Mouse (Mus musculus): ENCODE results near the gene Hcls1.
A peak's percentile ranks its signal among the peaks of the same experiment; 100 is the strongest.

The Hcls1 gene

GRCm38 (mm10) chr16:36989999-36990625 lies 55.3 kb downstream of the Hcls1 start, which contains the start of gene Fbxo40:
TSS of gene Fbxo40 (minus strand) at chr16:36990467.
- peak; percentile 43 for DNase-seq

- no peak for DNase-seq
Measured at GRCm38 (mm10) chr16:36997650-36998049, 62.9 kb downstream of the Hcls1 start.

- no peak for DNase-seq
Measured at GRCm38 (mm10) chr16:36999366-36999972, 64.7 kb downstream of the Hcls1 start.

GRCm38 (mm10) chr16:37009262-37009661 lies 74.5 kb downstream of the Hcls1 start:
- no peak for DNase-seq

- DNase-seq: no peak
Measured at GRCm38 (mm10) chr16:37010370-37010769, 75.6 kb downstream of the Hcls1 start.

- DNase-seq: peak; percentile 87
Measured at GRCm38 (mm10) chr16:37011061-37011921, 76.5 kb downstream of the Hcls1 start, which contains the start of gene Polq. TSS of gene Polq (plus strand) at chr16:37011786.

GRCm38 (mm10) chr16:37011922-37012289 lies 77.1 kb downstream of the Hcls1 start:
- no peak for DNase-seq

GRCm38 (mm10) chr16:37012336-37012735 lies 77.6 kb downstream of the Hcls1 start:
- DNase-seq: no peak
